Mouse (Mus musculus): ENCODE data around the gene Nol4l.

GRCm38 (mm10) chr2:153556208-153556607, 26.4 kb upstream of the Nol4l start:
- no peak for TF ChIP-seq GATA1 (IDR thresholded peaks at IDR 0.05; ENCODE audit: low read length)
- no peak for TF ChIP-seq TAL1 (IDR thresholded peaks at IDR 0.05; ENCODE audit: low read length)
